Mouse (Mus musculus): Measurements from ENCODE around the gene Tspan33.
"Not testable (repeated sequence)": the region's sequence is repeated elsewhere in the genome, so short reads cannot be mapped to it uniquely, and the experiment has no call there.

The Tspan33 gene

GRCm38 (mm10) chr6:29753336-29753735 lies 59.3 kb downstream of the Tspan33 start:
- DNase-seq (ENCODE audit: low read depth): no peak

- no peak for DNase-seq (ENCODE audit: low read depth)
Observed at GRCm38 (mm10) chr6:29756001-29756400, 62.0 kb downstream of the Tspan33 start.

- no peak for DNase-seq (ENCODE audit: low read depth)
Observed at GRCm38 (mm10) chr6:29756476-29756875, 62.5 kb downstream of the Tspan33 start.

- peak; percentile 85 for DNase-seq (ENCODE audit: low read depth)
Observed at GRCm38 (mm10) chr6:29758417-29758816, 64.4 kb downstream of the Tspan33 start.

- DNase-seq (ENCODE audit: low read depth): no peak
Observed at GRCm38 (mm10) chr6:29759012-29759679, 65.1 kb downstream of the Tspan33 start.

- not testable (repeated sequence) for DNase-seq (ENCODE audit: low read depth)
Observed at GRCm38 (mm10) chr6:29760397-29760796, 66.4 kb downstream of the Tspan33 start.

GRCm38 (mm10) chr6:29761282-29761681 lies 67.3 kb downstream of the Tspan33 start:
- DNase-seq (ENCODE audit: low read depth): no peak

- peak; percentile 46 for DNase-seq (ENCODE audit: low read depth)
Observed at GRCm38 (mm10) chr6:29762524-29762923, 68.5 kb downstream of the Tspan33 start.

- DNase-seq (ENCODE audit: low read depth): peak; percentile 26
Observed at GRCm38 (mm10) chr6:29766874-29767273, 72.9 kb downstream of the Tspan33 start.

Measured in naive thymus-derived CD4-positive, alpha-beta T cell, adult 2 months (primary cell).